Mouse (Mus musculus) adrenal gland, adult 2 months (tissue): Measurements from ENCODE around the gene Pdzd2. TPM values are rescaled to one million over a fixed set of nuclear protein-coding genes. Genes with fewer than 3 reads are reported as not detected.
A peak's percentile ranks its signal among the peaks of the same experiment; 100 is the strongest.
"Not testable (repeated sequence)": the region's sequence is repeated elsewhere in the genome, so short reads cannot be mapped to it uniquely, and the experiment has no call there.

ENCODE experiments used
- DNase-seq: peaks from one replicate; pipeline ENCODE4 v3.0.0; 2021
- polyA plus RNA-seq: library from polyadenylated mRNA; depleted of rRNA; stranded (reverse); fragments of >200 nt; gene quantifications from 2 replicates; pipeline ENCODE4 v1.2.3, GENCODE M21; 2012
- total RNA-seq, 2 experiments: library from RNA; stranded (reverse); gene quantifications; 2 replicates each; pipeline ENCODE4 v1.2.3; 2021

The Pdzd2 gene
- total and polyA plus RNA-seq, 3 experiments, result 7.0 to 21.4 (median 13.3) TPM

DNA sequence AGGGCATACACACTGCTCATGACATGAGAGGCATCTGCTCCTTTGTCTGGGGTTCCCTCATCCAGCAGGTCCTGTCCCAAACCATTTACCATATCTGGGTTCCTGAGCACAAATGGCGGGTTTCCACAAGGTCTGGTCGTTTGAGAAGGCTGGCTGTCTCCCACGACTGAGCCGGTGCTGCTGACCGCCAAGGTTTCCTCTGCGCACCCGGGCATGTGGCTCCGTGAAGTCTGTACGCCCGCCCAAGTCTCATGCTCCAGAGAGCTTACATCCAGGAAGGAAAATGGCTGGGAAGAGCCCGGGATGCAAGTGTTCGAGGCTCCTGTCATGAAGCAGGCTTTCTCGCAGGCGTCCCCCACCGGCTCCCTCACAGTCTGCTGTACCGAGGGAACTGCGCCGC is 364.8 kb downstream of the Pdzd2 start:
- no peak for DNase-seq

GRCm38 (mm10) chr15:12373918-12374317 is 365.8 kb downstream of the Pdzd2 start:
- DNase-seq, result no peak

DNA sequence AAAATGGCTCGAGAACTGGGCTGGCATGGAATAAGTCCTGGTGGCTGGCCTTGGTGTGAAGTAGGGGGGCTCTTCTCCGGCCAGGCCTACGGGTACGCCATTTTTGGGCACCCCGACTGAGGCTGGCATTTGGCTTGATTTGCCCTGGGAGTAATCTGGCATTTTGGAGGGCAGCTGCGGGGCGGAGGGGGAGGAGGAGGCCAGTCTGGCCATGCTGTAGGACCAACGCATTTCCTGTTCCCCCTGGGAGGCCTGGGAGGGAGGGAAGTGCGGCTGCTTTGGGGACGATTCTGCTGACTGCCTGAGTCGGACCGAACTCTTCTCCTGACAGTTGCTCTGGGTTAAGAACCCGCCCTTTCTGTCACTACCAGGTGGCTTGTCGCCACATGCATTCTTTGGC is 366.2 kb downstream of the Pdzd2 start:
- DNase-seq, result no peak

- DNase-seq, result peak; percentile 69
Observed at GRCm38 (mm10) chr15:12371183-12371582, 368.5 kb downstream of the Pdzd2 start.

DNA sequence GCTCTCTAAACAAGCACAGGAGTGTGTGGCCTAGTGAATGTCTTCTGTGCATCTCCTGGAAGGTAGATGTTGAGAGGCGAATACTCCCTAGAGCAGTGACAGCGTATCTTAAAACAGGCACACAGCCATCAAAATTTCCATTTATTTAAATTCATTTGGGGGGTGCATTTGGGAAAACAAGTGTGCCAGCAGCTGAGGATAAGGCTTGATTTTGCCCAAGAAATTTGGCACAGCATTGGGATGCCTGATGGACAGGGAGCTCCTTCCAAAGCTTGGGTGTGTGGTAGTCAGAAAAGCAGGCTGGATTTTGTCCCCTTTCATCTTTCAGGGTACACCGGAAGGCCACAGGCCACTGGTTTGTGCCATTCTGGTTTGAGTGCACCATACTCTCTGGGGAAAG is 369.6 kb downstream of the Pdzd2 start:
- DNase-seq, result no peak

DNA sequence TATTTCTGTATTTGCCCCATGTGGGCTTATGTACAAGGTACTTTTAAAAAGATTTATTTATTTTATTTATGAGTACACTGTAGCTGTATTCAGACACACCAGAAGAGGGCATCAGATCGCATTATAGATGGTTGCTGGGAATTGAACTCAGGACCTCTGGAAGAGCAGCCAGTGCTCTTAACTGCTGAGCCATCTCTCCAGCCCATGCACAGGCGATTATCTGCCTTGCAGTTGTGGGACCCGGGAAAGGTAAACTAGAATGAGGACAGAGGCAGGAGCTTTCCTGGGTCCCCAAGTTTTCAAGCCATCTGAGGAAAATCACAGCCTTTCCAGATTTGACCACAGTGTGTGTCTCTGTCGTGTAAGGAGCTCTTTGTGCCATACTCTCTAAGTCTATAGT is 370.9 kb downstream of the Pdzd2 start:
- no peak for DNase-seq

- DNase-seq, result no peak
Observed at GRCm38 (mm10) chr15:12368357-12368756, 371.4 kb downstream of the Pdzd2 start.

DNA sequence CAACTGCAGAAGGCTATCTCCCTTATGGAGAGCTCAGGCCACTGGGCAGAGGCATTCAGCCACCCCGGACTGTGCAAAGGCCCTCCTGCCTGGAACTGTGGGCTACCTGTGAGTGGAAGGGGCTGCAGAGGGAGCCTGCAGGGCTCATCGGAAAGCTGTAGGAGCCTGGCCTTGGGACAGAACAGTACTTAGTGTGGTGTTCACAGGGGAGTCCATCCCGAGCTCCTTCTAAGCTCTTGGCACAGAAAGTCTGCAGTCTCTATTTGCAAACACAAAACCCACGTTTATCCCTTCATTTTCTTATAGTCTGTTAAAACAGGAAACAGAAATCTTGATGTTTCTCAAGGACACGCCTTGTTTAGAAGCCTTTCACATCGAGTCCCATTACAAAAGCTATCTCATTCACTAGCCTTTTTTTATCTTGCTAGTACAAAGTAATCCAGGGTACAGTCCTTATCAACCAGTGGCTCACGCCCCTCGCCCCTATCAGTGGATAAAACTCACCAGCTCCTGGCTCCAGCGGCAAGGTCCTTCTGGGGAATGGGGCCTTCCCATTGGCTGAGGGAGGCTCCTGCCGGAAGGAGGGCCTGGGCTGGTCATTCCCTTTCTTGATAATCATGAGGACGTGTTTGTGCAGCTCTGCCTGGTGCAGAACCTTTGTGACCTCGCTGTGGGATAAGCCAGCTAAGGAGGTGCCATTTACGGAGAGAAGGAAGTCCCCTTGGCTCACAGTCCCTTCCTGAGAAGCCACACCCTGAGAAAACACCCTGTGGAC is 372.2 kb downstream of the Pdzd2 start:
- DNase-seq, result peak; percentile 51

- DNase-seq, result not testable (repeated sequence)
Observed at GRCm38 (mm10) chr15:12366580-12367305, 373.0 kb downstream of the Pdzd2 start.

- no peak for DNase-seq
Observed at GRCm38 (mm10) chr15:12366072-12366469, 373.7 kb downstream of the Pdzd2 start.

DNA sequence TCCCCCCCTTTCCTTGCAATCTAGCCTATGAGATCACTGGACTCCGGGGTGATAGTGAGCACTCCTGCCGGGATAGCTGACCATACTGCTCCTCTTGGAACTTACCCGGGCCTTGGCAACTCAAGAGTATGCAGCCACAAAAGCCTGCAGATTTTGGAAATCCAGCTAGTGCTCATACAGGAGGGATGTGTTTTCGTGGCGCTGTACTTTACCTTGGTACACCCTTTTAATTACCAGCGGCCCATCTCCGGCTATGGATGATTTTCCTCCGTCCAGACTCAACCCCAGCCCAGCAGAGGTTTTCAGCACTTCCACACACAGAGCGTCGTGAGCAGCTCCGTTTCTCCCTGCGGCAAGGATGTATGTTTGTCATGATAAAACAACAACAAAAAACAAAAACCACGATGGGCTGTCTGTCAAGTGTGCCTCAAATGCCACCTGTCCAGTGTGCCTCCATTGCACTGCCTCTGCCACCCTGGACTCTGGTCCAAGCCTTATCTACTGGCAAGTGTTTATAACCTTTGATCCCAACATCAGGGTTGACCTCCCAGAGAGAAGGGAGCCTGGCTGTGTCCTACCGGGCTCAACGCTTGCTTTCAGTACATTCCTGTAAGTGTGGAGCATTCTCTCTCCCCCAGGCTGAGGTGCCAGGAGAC is 374.2 kb downstream of the Pdzd2 start:
- no peak for DNase-seq

GRCm38 (mm10) chr15:12364096-12364495 is 375.6 kb downstream of the Pdzd2 start:
- no peak for DNase-seq

DNA sequence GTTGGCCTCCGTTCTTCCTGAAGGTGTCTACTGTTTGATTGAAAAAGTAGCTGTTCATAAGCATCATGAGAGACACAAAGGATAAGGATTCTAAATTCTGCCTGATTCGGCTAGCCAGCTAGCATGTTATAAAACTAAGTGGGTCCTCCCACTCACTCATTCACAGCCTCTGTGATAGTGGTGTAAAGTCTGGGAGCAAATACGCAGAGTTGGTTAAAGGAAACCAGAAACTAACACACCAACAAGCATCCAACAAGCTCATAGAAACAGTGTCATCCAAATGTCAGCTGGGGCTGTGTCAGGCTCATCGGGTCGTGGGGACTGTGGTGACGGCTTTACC is 377.1 kb downstream of the Pdzd2 start:
- no peak for DNase-seq

DNA sequence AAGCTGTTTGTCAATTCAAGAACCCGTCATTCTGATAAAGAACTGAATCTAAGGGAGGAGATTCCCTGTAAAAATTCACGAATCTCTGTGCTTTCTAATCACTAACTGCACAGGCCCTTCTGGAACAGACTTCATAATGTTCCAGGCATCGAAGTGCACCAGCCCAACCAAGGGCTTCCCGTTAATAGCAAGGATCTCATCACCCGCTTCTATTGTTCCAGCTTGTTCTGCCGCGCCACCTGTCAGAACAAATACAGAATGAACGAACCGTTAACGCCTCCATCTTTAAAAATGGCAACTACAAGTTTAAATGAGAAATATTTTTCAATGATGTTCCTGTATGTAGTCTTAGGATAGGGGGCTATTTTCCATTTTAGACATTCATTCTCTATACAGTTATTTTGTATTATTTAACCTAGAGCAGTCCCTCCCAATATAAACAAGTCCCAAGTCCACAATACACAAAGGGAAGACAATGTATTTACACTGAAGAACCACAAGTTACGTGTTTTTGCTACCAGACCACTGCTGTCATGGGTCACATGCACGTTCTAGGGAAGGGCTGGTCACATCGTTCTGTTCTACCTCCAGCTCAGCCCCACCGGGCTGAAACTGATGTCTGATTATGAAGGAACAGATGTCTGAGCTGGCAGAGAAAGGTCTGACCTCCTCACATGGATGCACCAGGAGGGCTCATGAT is 377.6 kb downstream of the Pdzd2 start:
- DNase-seq, result no peak

- no peak for DNase-seq
Observed at GRCm38 (mm10) chr15:12360519-12361212, 379.1 kb downstream of the Pdzd2 start.

DNA sequence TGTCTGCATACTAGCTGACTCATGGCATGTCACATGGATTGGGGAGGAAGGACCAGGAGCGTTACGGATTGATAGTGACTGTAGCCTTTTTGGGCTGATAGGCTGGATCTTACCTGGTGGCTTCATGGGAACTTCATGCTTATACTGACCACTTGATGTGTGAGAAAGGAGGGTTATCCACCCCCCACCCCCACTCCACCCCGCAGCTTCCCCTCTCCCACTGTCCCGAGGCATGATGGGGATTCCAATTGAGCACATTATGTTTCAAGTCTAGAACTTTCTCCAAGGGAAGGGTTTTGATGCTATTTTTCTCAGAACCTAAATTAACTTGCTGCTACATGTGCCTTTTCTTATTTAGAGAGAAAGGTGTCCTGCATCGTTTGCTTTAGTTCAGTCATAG is 381.3 kb downstream of the Pdzd2 start:
- no peak for DNase-seq

DNA sequence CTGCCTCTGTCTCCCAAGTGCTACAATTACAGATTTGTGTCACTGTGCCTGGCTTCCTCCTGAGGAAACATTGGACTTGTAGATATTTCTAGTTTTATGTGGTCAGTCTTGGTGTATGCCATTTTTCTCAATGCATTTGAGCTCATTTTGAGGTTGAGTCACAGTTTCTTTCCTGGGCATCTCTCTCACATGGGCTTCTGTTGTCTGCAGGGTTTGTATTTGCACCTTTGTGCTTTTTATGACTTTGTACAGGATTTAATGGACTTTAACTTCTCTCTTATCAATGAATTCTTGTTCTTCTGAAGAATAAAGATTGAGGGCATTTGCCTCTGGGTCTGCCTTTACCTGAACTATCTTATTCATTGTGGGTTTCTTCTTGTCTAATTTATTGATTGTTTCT is 382.3 kb downstream of the Pdzd2 start:
- no peak for DNase-seq

DNA sequence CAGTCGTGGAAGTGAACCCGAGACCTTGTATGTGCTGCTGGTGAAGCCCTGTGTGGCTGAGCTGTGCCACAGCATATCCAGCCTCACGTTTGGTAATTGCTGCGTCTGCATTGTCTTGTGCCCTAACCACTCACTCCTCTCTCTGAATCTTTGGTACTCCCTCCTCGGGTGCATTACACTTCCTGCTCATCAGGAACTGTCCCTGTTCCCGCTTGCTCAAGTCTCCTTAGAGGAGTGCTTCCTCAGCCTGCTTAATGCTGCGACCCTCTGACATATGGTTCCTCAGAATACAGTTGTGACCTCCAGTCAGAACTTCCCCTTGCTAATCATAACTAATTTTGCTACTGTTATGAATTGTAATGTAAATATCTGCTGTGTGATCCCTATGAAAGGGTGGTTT is 383.8 kb downstream of the Pdzd2 start:
- no peak for DNase-seq

GRCm38 (mm10) chr15:12355261-12355660 is 384.5 kb downstream of the Pdzd2 start:
- no peak for DNase-seq

DNA sequence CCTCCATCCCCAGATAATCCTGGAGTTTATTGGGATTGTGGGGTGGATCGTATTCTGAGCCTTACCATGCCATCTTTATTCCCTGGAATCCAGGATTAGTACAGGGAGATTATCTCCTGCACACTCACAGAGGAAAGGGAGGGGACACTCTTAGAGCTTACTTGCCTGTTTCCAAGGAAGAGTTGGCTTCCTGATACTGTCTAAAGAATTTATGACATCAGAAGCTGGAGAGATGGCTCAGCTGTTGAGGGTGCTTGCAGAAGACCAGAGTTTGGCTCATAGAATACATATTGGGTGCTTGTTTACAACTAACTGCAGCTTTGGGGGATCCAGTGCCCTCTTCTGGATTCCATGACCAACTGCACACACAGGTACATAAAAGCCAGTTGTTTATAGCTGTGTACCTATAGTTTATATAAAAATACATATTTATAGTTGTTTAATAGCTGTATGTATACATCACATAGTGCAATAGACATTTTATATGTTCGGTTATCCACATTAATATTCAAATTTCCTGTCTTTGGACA is 385.4 kb downstream of the Pdzd2 start:
- DNase-seq, result no peak

- DNase-seq, result no peak
Observed at GRCm38 (mm10) chr15:12351470-12351869, 388.3 kb downstream of the Pdzd2 start.

GRCm38 (mm10) chr15:12349840-12350239 is 389.9 kb downstream of the Pdzd2 start:
- no peak for DNase-seq
